14 mouse cellular contexts compared by ENCODE assay signal in the genomic region with DNA sequence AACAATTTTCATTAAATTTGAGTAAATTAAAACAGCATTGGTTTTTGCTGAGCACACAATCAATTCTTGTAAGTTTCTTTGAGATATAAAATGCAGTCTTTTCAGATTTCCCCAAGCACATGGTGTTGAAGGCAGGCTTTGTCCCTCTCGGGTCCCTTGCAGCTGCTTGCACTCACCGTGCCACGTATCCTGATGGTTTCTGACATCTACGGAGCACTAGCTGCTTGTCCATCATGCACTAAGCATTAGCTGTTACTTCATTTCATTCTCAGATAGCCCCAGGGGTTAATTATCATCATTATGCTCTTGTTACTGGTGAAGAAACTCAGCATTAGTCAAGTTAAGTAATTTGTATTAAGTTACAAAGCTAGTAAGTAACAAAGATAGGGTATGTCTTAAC.
"Had no signal": no experiment of that assay in that cellular context is flagged by ENCODE, and none has a peak within 500 bp of the region (broad histone marks: within the 10 kb centered on the region; RNA-seq: fewer than 3 reads in every experiment).

No protein-coding gene starts in this region.

- H3K4me3 ChIP-seq: liver, embryonic 13.5 days; midbrain, embryonic 12.5 days; stomach, embryonic 15.5 days had no signal

- H3K4me1 ChIP-seq: liver, embryonic 13.5 days; stomach, embryonic 15.5 days had no signal

- DNase-seq: kidney, adult 11 months; kidney, adult 9 months; kidney, postnatal 14 days; kidney, postnatal 4 days; layer of hippocampus, adult 9-11 months; liver, embryonic 13.5 days; lung, adult 2 months; lung, postnatal 14 days; lung, postnatal 4 days; right cerebral cortex, postnatal 25 days; spleen, adult 18-20 months; thymus, postnatal 25 days had no signal

- H3K36me3 ChIP-seq: liver, embryonic 13.5 days; midbrain, embryonic 12.5 days; stomach, embryonic 15.5 days had no signal

- H3K9me3 ChIP-seq: liver, embryonic 13.5 days; midbrain, embryonic 12.5 days; stomach, embryonic 15.5 days had no signal

- H3K27me3 ChIP-seq: liver, embryonic 13.5 days; midbrain, embryonic 12.5 days; stomach, embryonic 15.5 days had no signal

- H3K27ac ChIP-seq: liver, embryonic 13.5 days; midbrain, embryonic 12.5 days; stomach, embryonic 15.5 days had no signal
